Mouse (Mus musculus): ENCODE data around the gene Gm5089.

Gm5089 gene

GRCm38 (mm10) chr14:122426529-122427203 is 24.2 kb downstream of the Gm5089 start:
- no peak for DNase-seq (ENCODE audit: low spot score in 2 of 2)

- no peak for DNase-seq (ENCODE audit: low spot score in 2 of 2)
Observed at GRCm38 (mm10) chr14:122424441-122424840, 26.5 kb downstream of the Gm5089 start.

- DNase-seq (ENCODE audit: low spot score in 2 of 2): no peak
Observed at GRCm38 (mm10) chr14:122416166-122416771, 34.6 kb downstream of the Gm5089 start.

- DNase-seq (ENCODE audit: low spot score in 2 of 2): no peak
Observed at GRCm38 (mm10) chr14:122414786-122415185, 36.1 kb downstream of the Gm5089 start.

GRCm38 (mm10) chr14:122413542-122413928 is 37.4 kb downstream of the Gm5089 start:
- no peak for DNase-seq (ENCODE audit: low spot score in 2 of 2)

- no peak for DNase-seq (ENCODE audit: low spot score in 2 of 2)
Observed at GRCm38 (mm10) chr14:122412841-122413541, 37.9 kb downstream of the Gm5089 start.

GRCm38 (mm10) chr14:122406541-122407219 is 44.2 kb downstream of the Gm5089 start:
- DNase-seq (ENCODE audit: low spot score in 2 of 2): peak in 1 of 2 experiments; percentile 5

GRCm38 (mm10) chr14:122405897-122406540 is 44.9 kb downstream of the Gm5089 start:
- no peak for DNase-seq (ENCODE audit: low spot score in 2 of 2)

GRCm38 (mm10) chr14:122405236-122405635 is 45.7 kb downstream of the Gm5089 start:
- DNase-seq (ENCODE audit: low spot score in 2 of 2): no peak

GRCm38 (mm10) chr14:122404596-122405154 is 46.2 kb downstream of the Gm5089 start:
- DNase-seq (ENCODE audit: low spot score in 2 of 2): no peak

GRCm38 (mm10) chr14:122403422-122403940 is 47.4 kb downstream of the Gm5089 start:
- DNase-seq (ENCODE audit: low spot score in 2 of 2): no peak

- DNase-seq (ENCODE audit: low spot score in 2 of 2): peak in 1 of 2 experiments; percentile 11
Observed at GRCm38 (mm10) chr14:122402716-122403258, 48.1 kb downstream of the Gm5089 start.

- DNase-seq (ENCODE audit: low spot score in 2 of 2): no peak
Observed at GRCm38 (mm10) chr14:122401886-122402285, 49.0 kb downstream of the Gm5089 start.

- DNase-seq (ENCODE audit: low spot score in 2 of 2): no peak
Observed at GRCm38 (mm10) chr14:122399906-122400305, 51.0 kb downstream of the Gm5089 start.

- no peak for DNase-seq (ENCODE audit: low spot score in 2 of 2)
Observed at GRCm38 (mm10) chr14:122398676-122399075, 52.2 kb downstream of the Gm5089 start.

- DNase-seq (ENCODE audit: low spot score in 2 of 2): no peak
Observed at GRCm38 (mm10) chr14:122393119-122393518, 57.8 kb downstream of the Gm5089 start.

GRCm38 (mm10) chr14:122390935-122391334 is 60.0 kb downstream of the Gm5089 start:
- DNase-seq (ENCODE audit: low spot score in 2 of 2): no peak

GRCm38 (mm10) chr14:122389684-122390370 is 61.1 kb downstream of the Gm5089 start:
- DNase-seq (ENCODE audit: low spot score in 2 of 2): no peak

GRCm38 (mm10) chr14:122388431-122389031 is 62.4 kb downstream of the Gm5089 start:
- DNase-seq (ENCODE audit: low spot score in 2 of 2): no peak

GRCm38 (mm10) chr14:122387781-122388180 is 63.1 kb downstream of the Gm5089 start:
- no peak for DNase-seq (ENCODE audit: low spot score in 2 of 2)

Data from left cerebral cortex, adult 9 months (tissue).